9 mouse cellular contexts compared by ENCODE assay signal in the genomic region with DNA sequence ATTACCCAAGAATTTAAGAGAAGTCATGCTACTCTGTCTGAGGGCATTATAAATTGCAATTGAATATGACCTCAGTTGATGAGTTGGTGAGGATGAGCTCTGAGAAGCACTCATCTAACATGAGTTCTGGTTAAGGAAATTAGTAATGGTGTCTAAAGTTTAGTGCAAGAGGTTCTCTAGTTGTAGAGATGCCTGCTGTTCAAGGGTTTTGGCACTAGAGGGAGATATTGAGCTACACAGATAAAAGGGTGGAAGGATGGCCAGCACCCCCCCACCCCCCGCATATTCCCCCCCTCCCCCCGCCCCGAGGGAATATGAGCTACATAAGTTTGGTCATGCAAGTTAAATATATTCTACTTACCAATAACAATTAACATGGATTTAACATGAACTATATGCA.
A peak's percentile ranks its signal among the peaks of the same experiment; 100 is the strongest.
DNase-seq lines count a peak whose midpoint lies in the region; ATAC-seq and TF ChIP-seq lines count a peak whose summit lies in the region.
"Had no signal": no experiment of that assay in that cellular context is flagged by ENCODE, and none has a peak within 500 bp of the region (broad histone marks: within the 10 kb centered on the region; RNA-seq: fewer than 3 reads in every experiment).

No protein-coding gene starts in this region.

- no peak for DNase-seq in hindbrain, postnatal 0 days (ENCODE audit: low spot score)
- no peak for DNase-seq in hindbrain, embryonic 10.5 days (ENCODE audit: low spot score)
- peak; percentile 20 for DNase-seq in thymus, postnatal 0 days (ENCODE audit: low spot score)
- DNase-seq in thymus, postnatal 36 days = no peak
- peak; percentile 47 for DNase-seq in lung, postnatal 0 days (ENCODE audit: low spot score)
- DNase-seq in urinary bladder, postnatal 36 days (ENCODE audit: low spot score in 2 of 2) = no peak
- DNase-seq in urinary bladder, postnatal 10 days (ENCODE audit: low spot score) = no peak
- no peak for DNase-seq in ovary, postnatal 36 days (ENCODE audit: low spot score)

- H3K9ac ChIP-seq in hindbrain, postnatal 0 days (replicated peaks; ENCODE audit: low read length) = no peak overlapping the region
- H3K9ac ChIP-seq in lung, postnatal 0 days (replicated peaks; ENCODE audit: low read depth) = no peak overlapping the region
- H3K9ac ChIP-seq: limb, embryonic 12.5 days had no signal

- ATAC-seq in hindbrain, postnatal 0 days = no peak
- no peak for ATAC-seq in lung, postnatal 0 days

- no peaks in the 10 kb centered on the region for H3K9me3 ChIP-seq in hindbrain, postnatal 0 days (ENCODE audit: low read length)
- H3K9me3 ChIP-seq in hindbrain, embryonic 10.5 days = no peaks in the 10 kb centered on the region
- H3K9me3 ChIP-seq in lung, postnatal 0 days (ENCODE audit: low read length) = no peaks in the 10 kb centered on the region
- H3K9me3 ChIP-seq: limb, embryonic 12.5 days had no signal

- no peaks in the 10 kb centered on the region for H3K36me3 ChIP-seq in hindbrain, postnatal 0 days (ENCODE audit: insufficient read depth, low read length)
- no peaks in the 10 kb centered on the region for H3K36me3 ChIP-seq in hindbrain, embryonic 10.5 days
- no peaks in the 10 kb centered on the region for H3K36me3 ChIP-seq in lung, postnatal 0 days (ENCODE audit: insufficient read depth, low read length)
- H3K36me3 ChIP-seq: limb, embryonic 12.5 days had no signal

- H3K4me1 ChIP-seq in hindbrain, postnatal 0 days (ENCODE audit: insufficient read depth, low read length) = no peaks in the 10 kb centered on the region
- no peaks in the 10 kb centered on the region for H3K4me1 ChIP-seq in hindbrain, embryonic 10.5 days (replicated peaks)
- H3K4me1 ChIP-seq in lung, postnatal 0 days (ENCODE audit: insufficient read depth, low read depth, low read length) = no peaks in the 10 kb centered on the region
- H3K4me1 ChIP-seq: limb, embryonic 12.5 days had no signal

- TF ChIP-seq CTCF in hindbrain, postnatal 0 days (IDR thresholded peaks at IDR 0.05; ENCODE audit: low read depth) = 0 out of 2 replicates have a peak, but pooled peaks have one; percentile 12
- peak; percentile 62 for TF ChIP-seq CTCF in lung, postnatal 0 days (IDR thresholded peaks at IDR 0.05)

- no peaks in the 10 kb centered on the region for H3K27me3 ChIP-seq in hindbrain, postnatal 0 days (ENCODE audit: insufficient read depth, low read length)
- H3K27me3 ChIP-seq in hindbrain, embryonic 10.5 days (ENCODE audit: insufficient read depth, poor library complexity, severe bottlenecking) = no peaks in the 10 kb centered on the region
- no peaks in the 10 kb centered on the region for H3K27me3 ChIP-seq in lung, postnatal 0 days (replicated peaks; ENCODE audit: insufficient read depth, low read length)

- no peak overlapping the region for H3K27ac ChIP-seq in hindbrain, postnatal 0 days
- no peak overlapping the region for H3K27ac ChIP-seq in hindbrain, embryonic 10.5 days
- no peak overlapping the region for H3K27ac ChIP-seq in lung, postnatal 0 days (ENCODE audit: low read length)
- H3K27ac ChIP-seq: limb, embryonic 12.5 days had no signal

- no peak overlapping the region for H3K4me2 ChIP-seq in hindbrain, postnatal 0 days (ENCODE audit: low read depth, low read length)
- no peak overlapping the region for H3K4me2 ChIP-seq in lung, postnatal 0 days (replicated peaks; ENCODE audit: low read depth, low read length)
- H3K4me2 ChIP-seq: limb, embryonic 12.5 days had no signal

- 18% methylated on average over 3 of the region's 3 CpGs for WGBS in hindbrain, postnatal 0 days
- 22% methylated on average over 3 of the region's 3 CpGs for WGBS in hindbrain, embryonic 10.5 days
- WGBS in lung, postnatal 0 days = 21% methylated on average over 3 of the region's 3 CpGs

- no peak for TF ChIP-seq EP300 in lung, postnatal 0 days (IDR thresholded peaks at IDR 0.05)

- no peak overlapping the region for H3K4me3 ChIP-seq in hindbrain, postnatal 0 days (ENCODE audit: low read length)
- no peak overlapping the region for H3K4me3 ChIP-seq in hindbrain, embryonic 10.5 days
- no peak overlapping the region for H3K4me3 ChIP-seq in lung, postnatal 0 days (ENCODE audit: low read depth, low read length)
- H3K4me3 ChIP-seq: limb, embryonic 12.5 days had no signal

Comparison
In these comparisons a context has a peak if more than half of its experiments do, and no peak if none do; other contexts are left out.
1. DNase-seq: peak in thymus, postnatal 0 days (single experiment) and lung, postnatal 0 days (single experiment); none in hindbrain, postnatal 0 days (single experiment), hindbrain, embryonic 10.5 days (single experiment), thymus, postnatal 36 days (0 of 2), urinary bladder, postnatal 36 days (0 of 2), urinary bladder, postnatal 10 days (single experiment) and ovary, postnatal 36 days (single experiment).